Mouse (Mus musculus): ENCODE measurements at regions not wholly inside any gene's neighbourhood (a gene's known extent, or its start where the extent isn't known, plus 50 kb on each side); places are given as distances from the start of the nearest gene placed in this dataset.

- no peaks in the 10 kb centered on the region for H3K27me3 ChIP-seq
- H3K27ac ChIP-seq: no peak overlapping the region
- no peak overlapping the region for H3K9ac ChIP-seq
- no peak overlapping the region for H3K4me2 ChIP-seq
- H3K4me3 ChIP-seq (replicated peaks): no peak overlapping the region
- no peak for ATAC-seq (ENCODE audit: low FRiP score)
- H3K4me1 ChIP-seq: no peaks in the 10 kb centered on the region
- H3K36me3 ChIP-seq (replicated peaks): no peaks in the 10 kb centered on the region
- no peaks in the 10 kb centered on the region for H3K9me3 ChIP-seq
- WGBS: 90% methylated on average over 11 of the region's 11 CpGs
These were observed 71.5 kb upstream of the Rpl39l start for GRCm38 (mm10) chr16:10098511-10098910.

DNA sequence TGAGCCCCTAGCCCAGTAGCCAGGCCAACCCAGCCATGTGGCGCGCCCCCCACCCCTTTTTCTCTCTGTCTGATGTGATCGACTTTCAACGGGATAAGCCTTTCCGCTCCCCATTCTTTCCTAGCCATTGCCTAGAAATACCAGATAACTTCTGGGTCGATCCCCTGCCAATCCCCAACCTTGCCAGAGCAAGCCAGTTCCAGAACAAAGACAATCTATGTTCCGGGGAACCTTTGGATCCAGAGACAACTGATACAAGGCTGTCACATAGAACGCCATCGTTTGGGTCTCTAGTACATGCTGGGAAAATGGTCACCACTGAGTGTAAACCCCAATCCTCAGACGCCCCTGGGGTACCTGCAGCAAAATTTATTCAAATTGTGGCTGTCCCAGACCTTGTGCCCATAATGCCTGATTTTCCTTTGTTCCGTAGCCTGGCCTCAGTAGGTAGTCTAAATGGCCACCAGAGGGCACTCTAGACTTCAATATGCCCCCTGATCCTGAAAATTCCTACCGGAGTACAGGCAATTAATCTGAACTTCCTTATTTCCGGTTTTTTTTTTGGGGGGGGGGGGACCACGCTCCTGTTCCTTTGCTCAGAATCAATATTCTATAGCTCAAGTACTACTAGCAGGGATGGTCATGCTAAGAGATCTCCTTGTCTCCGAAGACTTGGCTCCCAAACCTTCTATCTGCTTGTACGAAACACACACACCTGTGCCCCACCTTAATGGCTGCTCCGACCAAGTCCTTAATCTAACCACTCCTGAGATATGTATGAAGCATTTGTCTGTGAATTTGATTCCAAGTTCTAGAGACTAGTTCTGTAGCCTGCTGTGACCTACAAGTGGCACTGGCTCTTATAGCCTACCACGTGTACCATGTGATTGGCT is 81.3 kb upstream of the Rpl39l start:
- Histone ChIP-seq H3K27me3 (no peaks in the 10 kb centered on the region), H3K27ac (no peak overlapping the region), H3K9ac (no peak overlapping the region), H3K4me2 (no peak overlapping the region), H3K4me1 (no peaks in the 10 kb centered on the region), H3K9me3 (no peaks in the 10 kb centered on the region), H3K4me3 (replicated peaks) (no peak overlapping the region), H3K36me3 (replicated peaks) (no peaks in the 10 kb centered on the region)
- 57% methylated on average over 18 of the region's 18 CpGs for WGBS
- peak; percentile 65 for ATAC-seq (ENCODE audit: low FRiP score)

DNA sequence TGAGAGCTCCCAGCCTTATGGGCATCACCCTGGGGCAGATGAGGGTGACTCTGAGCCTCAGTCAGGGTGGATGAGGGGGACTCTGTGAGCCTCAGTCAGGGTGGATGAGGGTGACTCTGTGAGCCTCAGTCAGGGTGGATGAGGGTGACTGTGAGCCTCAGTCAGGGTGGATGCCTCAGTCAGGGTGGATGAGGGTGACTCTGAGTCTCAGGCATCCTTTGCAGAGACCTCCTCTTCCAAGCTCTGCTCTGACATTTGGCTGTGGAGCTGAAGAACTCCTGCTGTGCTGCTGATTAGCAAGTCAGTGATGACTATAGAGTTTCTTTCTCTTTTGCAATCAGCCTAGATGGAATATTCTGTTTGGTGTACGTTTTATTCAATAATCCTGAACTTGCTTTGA is 83.7 kb upstream of the Rpl39l start:
- Histone ChIP-seq H3K27ac (no peak overlapping the region), H3K9ac (no peak overlapping the region), H3K4me2 (no peak overlapping the region), H3K27me3 (no peaks in the 10 kb centered on the region), H3K9me3 (no peaks in the 10 kb centered on the region), H3K4me1 (no peaks in the 10 kb centered on the region), H3K36me3 (replicated peaks) (no peaks in the 10 kb centered on the region), H3K4me3 (replicated peaks) (no peak overlapping the region)
- no peak for ATAC-seq (ENCODE audit: low FRiP score)
- 40% methylated on average over 1 of the region's 1 CpGs for WGBS

DNA sequence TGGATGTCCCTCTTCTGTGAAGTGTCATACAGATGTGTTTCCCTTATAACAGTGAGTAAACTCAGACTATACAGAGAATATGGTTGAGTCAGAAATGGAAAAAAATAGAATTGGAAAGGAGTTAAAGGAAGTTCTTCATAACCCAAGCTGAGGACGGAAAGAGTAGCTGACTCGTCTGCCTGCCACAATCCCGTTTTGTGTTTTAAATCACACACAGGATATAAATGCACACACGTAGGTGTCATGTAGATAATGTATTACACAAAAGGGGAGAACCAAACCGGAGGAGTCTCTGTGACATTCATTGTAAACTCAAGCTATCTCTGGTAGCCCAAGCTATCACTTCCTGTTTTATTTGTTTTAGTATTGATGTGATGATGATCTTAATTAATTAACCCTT is 84.6 kb upstream of the Rpl39l start:
- Histone ChIP-seq H3K27ac (no peak overlapping the region), H3K4me1 (no peaks in the 10 kb centered on the region), H3K27me3 (no peaks in the 10 kb centered on the region), H3K9me3 (no peaks in the 10 kb centered on the region), H3K4me2 (no peak overlapping the region), H3K9ac (no peak overlapping the region), H3K36me3 (replicated peaks) (no peaks in the 10 kb centered on the region), H3K4me3 (replicated peaks) (no peak overlapping the region)
- WGBS: 87% methylated on average over 5 of the region's 5 CpGs
- no peak for ATAC-seq (ENCODE audit: low FRiP score)

DNA sequence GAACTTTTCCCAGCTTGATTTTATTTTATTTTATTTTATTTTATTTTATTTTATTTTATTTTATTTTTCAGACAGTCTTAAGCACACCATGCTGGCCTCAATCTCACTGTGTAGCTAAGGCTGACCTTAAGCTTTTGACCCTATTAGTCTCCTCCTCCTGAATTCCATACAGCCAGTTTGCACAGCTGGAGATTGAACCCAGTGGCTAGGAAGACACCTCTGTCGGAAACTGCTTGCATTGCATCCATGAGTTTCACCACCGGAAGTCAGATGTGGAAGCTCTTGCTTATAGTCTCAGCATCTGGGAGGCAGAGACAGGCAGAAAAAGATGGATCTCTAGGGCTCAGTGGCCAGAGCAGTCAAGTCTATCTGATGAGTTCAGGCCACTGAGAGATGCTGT is 86.4 kb upstream of the Grin2a start:
- no peak for ATAC-seq (ENCODE audit: low FRiP score)
- 59% methylated on average over 2 of the region's 2 CpGs for WGBS

GRCm38 (mm10) chr16:10080121-10080679 is 84.8 kb upstream of the Grin2a start:
- H3K4me2 ChIP-seq: no peak overlapping the region
- no peak overlapping the region for H3K9ac ChIP-seq
- no peaks in the 10 kb centered on the region for H3K9me3 ChIP-seq
- no peaks in the 10 kb centered on the region for H3K36me3 ChIP-seq (replicated peaks)
- H3K27me3 ChIP-seq: no peaks in the 10 kb centered on the region
- ATAC-seq (ENCODE audit: low FRiP score): no peak
- no peak overlapping the region for H3K4me3 ChIP-seq (replicated peaks)
- no peaks in the 10 kb centered on the region for H3K4me1 ChIP-seq
- WGBS: 86% methylated on average over 7 of the region's 7 CpGs
- H3K27ac ChIP-seq: no peak overlapping the region

More for the DNA sequence above, 86.4 kb upstream of the Grin2a start:
- Histone ChIP-seq H3K27me3 (no peaks in the 10 kb centered on the region), H3K9ac (no peak overlapping the region), H3K4me3 (replicated peaks) (no peak overlapping the region), H3K36me3 (replicated peaks) (no peaks in the 10 kb centered on the region), H3K27ac (no peak overlapping the region), H3K4me1 (no peaks in the 10 kb centered on the region), H3K9me3 (no peaks in the 10 kb centered on the region), H3K4me2 (no peak overlapping the region)

GRCm38 (mm10) chr16:10073158-10073557 is 77.8 kb upstream of the Grin2a start:
- 20% methylated on average over 6 of the region's 6 CpGs for WGBS

GRCm38 (mm10) chr16:10063491-10063890 is 68.1 kb upstream of the Grin2a start:
- WGBS: 72% methylated on average over 8 of the region's 8 CpGs
- no peak for ATAC-seq (ENCODE audit: low FRiP score)
- H3K4me3 ChIP-seq (replicated peaks): no peak overlapping the region
- no peaks in the 10 kb centered on the region for H3K27me3 ChIP-seq
- H3K9me3 ChIP-seq: no peaks in the 10 kb centered on the region
- H3K4me1 ChIP-seq: no peaks in the 10 kb centered on the region
- H3K36me3 ChIP-seq (replicated peaks): no peaks in the 10 kb centered on the region
- H3K27ac ChIP-seq: no peak overlapping the region
- H3K4me2 ChIP-seq: no peak overlapping the region
- H3K9ac ChIP-seq: no peak overlapping the region

More at GRCm38 (mm10) chr16:10073158-10073557, 77.8 kb upstream of the Grin2a start:
- H3K9ac ChIP-seq: no peak overlapping the region
- no peak overlapping the region for H3K4me3 ChIP-seq (replicated peaks)
- H3K27me3 ChIP-seq: no peaks in the 10 kb centered on the region
- H3K4me2 ChIP-seq: no peak overlapping the region
- H3K4me1 ChIP-seq: no peaks in the 10 kb centered on the region
- no peaks in the 10 kb centered on the region for H3K36me3 ChIP-seq (replicated peaks)
- no peaks in the 10 kb centered on the region for H3K9me3 ChIP-seq
- no peak overlapping the region for H3K27ac ChIP-seq
- ATAC-seq (ENCODE audit: low FRiP score): no peak

DNA sequence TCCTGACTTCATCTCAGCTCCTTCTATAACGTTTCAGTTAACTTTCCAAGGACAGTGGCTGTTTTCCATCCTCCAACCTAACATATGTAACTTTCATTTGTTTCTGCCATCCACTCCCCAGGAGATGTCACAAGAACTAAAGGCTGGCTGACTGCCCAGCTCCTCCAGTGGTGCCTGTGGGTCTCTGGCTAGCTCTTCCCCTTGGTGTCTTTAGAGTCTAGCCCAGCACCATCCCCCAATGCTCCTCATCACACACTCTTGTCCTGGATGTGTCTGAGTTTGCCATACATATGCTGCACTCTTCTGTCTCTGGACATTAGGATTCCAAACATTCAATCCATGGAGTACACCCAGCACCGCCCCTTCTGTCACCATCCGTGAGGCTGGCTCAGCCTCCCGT is 62.7 kb upstream of the Grin2a start:
- H3K4me3 ChIP-seq (replicated peaks): no peak overlapping the region
- H3K4me1 ChIP-seq: no peaks in the 10 kb centered on the region
- H3K27ac ChIP-seq: no peak overlapping the region
- no peaks in the 10 kb centered on the region for H3K27me3 ChIP-seq
- no peaks in the 10 kb centered on the region for H3K36me3 ChIP-seq (replicated peaks)
- ATAC-seq (ENCODE audit: low FRiP score): no peak
- H3K9ac ChIP-seq: no peak overlapping the region
- 88% methylated on average over 4 of the region's 4 CpGs for WGBS
- no peaks in the 10 kb centered on the region for H3K9me3 ChIP-seq
- no peak overlapping the region for H3K4me2 ChIP-seq

Measured in forebrain, embryonic 12.5 days (tissue).